Mouse (Mus musculus): ENCODE measurements around the gene Nanos3. TPM values are rescaled to one million over a fixed set of nuclear protein-coding genes. Genes with fewer than 3 reads are reported as not detected.
A peak's percentile ranks its signal among the peaks of the same experiment; 100 is the strongest.

Gene Nanos3
- total RNA-seq (2021): 1 to 10 TPM; 2.6 to 5.0 TPM
- long read RNA-seq, experiment 1, partial matches to known transcripts: 0 of 2 reads
- long read RNA-seq, experiment 1, other reads (novel, unspliced or antisense): 2 of 2 reads
- long read RNA-seq, experiment 2, partial matches to known transcripts: 0 of 5 reads
- long read RNA-seq, experiment 2, other reads (novel, unspliced or antisense): 5 of 5 reads

DNA sequence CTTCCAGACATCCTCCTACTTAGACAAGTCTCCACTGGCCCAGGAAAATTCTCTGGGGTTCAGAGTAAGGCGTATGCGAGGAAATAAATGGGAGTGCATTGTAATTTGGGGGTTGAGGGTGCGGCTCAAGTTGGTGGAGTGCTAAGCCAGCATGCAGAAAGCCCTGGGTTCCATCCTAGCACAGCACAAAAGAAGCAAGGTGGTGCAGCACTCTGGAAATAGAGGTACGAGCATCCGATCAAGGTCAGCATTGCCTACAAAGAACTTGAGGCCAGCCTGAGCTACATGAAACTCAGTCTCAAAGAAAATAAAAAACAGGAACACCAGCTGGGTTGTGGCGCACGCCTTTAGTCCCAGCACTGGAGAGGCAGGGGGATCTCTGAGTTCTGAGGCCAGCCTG lies at the start of gene Nanos3:
Gene Nanos3, minus strand, starts transcription at position 101 of the 400 bp plus-strand sequence.
- no peak for TF ChIP-seq CTCF (conservative IDR thresholded peaks at IDR 0.05)
- Histone ChIP-seq H3K4me3 (peak within 1 kb of the TSS; percentile 67), H3K27ac (peak within 1 kb of the TSS; percentile 86)
- no peak for DNase-seq (ENCODE audit: low spot score in 2 of 2)

- no peak for DNase-seq (ENCODE audit: low spot score in 2 of 2)
- Histone ChIP-seq H3K4me3 (no peak overlapping the region), H3K27ac (no peak overlapping the region)
- no peak for TF ChIP-seq CTCF (conservative IDR thresholded peaks at IDR 0.05)
Measured at GRCm38 (mm10) chr8:84233055-84233454, 48.0 kb upstream of the Nanos3 start.

- no peak for DNase-seq (ENCODE audit: low spot score in 2 of 2)
- peak; percentile 59 for TF ChIP-seq CTCF (conservative IDR thresholded peaks at IDR 0.05)
- H3K4me3 ChIP-seq: no peak overlapping the region
- no peak overlapping the region for H3K27ac ChIP-seq
Measured at GRCm38 (mm10) chr8:84230735-84231134, 45.7 kb upstream of the Nanos3 start.

GRCm38 (mm10) chr8:84223322-84224029 lies 38.5 kb upstream of the Nanos3 start:
- TF ChIP-seq CTCF (conservative IDR thresholded peaks at IDR 0.05): no peak
- DNase-seq (ENCODE audit: low spot score in 2 of 2): peak in 1 of 2 experiments; percentile 57
- peak overlapping the region; percentile 47 for H3K4me3 ChIP-seq
- H3K27ac ChIP-seq: peak overlapping the region; percentile 94

DNA sequence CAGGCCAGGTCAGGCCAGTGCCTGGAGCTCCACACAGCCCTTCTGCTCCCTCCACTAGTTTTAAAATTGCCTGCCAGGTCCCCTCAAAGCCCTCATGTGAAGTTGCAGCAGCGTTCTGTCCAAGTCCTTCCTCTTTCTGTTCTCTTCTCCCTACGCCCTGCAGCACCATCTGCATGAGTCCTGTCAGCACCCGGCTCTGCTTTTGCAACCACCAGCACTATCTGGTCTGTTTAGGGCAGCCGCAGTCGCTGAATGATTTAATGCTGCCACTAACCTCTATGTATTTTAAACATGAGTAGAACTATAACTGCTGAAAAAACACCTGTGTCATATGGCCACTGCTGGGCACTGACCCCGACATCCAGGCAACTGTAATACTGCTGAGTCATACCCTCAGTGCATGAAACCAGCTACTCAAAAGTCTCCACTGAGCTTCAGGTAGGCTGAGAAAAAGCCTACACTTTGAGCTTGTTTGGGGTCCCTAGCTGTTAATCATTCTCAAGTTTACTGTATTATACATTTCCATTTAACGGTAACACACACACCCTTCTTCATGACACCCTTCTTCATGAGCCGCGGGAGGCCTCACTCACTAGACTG lies 37.6 kb upstream of the Nanos3 start:
- Histone ChIP-seq H3K4me3 (peak overlapping the region; percentile 47), H3K27ac (peak overlapping the region; percentile 94)
- peak in 1 of 2 experiments; percentile 65 for DNase-seq (ENCODE audit: low spot score in 2 of 2)
- no peak for TF ChIP-seq CTCF (conservative IDR thresholded peaks at IDR 0.05)

DNA sequence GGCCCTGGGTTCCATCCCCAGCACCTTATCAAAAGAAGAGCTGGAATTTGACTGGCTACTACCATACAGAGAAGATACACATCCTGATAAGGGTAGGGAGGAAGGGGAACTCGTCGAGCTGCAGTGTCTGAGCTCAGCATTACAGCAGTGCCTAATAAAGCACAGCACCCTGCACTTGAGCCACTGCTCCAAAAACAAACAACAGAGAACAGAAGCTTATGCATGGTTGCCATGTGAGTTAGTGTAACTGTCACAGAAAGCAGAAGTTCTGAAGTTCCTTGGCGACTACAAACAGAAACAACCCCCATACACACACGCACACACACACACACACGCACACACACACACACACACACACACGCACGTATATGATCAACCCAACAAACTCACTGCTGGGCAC lies 35.1 kb upstream of the Nanos3 start:
- Histone ChIP-seq H3K4me3 (no peak overlapping the region; the same call in 1 of the 2 replicates), H3K27ac (peak overlapping the region; percentile 69; the same call in 1 of the 2 replicates)
- no peak for TF ChIP-seq CTCF (conservative IDR thresholded peaks at IDR 0.05)
- no peak for DNase-seq (ENCODE audit: low spot score in 2 of 2)

DNA sequence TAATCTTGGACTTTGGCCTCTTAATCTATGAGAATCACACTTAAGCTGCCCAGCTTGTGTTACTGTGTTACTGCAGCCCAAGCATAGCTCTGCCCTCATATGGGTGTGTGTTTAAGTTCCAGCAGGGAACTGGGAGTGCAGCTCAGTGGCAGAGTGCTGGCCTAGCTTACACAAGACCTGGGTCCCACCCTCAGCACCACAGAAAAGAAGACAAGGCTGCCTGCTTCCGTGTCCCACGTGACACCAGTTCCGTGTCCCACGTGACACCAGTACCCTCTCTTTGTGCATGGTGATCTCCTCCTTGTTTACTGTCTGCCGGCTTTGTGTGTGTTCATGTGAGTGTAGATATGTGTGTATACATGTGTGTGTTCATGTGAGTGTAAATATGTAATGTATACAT lies 33.1 kb upstream of the Nanos3 start:
- DNase-seq (ENCODE audit: low spot score in 2 of 2): no peak
- Histone ChIP-seq H3K27ac (no peak overlapping the region; the same call in 1 of the 2 replicates), H3K4me3 (no peak overlapping the region)
- no peak for TF ChIP-seq CTCF (conservative IDR thresholded peaks at IDR 0.05)

- DNase-seq (ENCODE audit: low spot score in 2 of 2): no peak
- no peak overlapping the region for H3K4me3 ChIP-seq
- no peak overlapping the region for H3K27ac ChIP-seq
- no peak for TF ChIP-seq CTCF (conservative IDR thresholded peaks at IDR 0.05)
Measured at GRCm38 (mm10) chr8:84217206-84217605, 32.2 kb upstream of the Nanos3 start.

DNA sequence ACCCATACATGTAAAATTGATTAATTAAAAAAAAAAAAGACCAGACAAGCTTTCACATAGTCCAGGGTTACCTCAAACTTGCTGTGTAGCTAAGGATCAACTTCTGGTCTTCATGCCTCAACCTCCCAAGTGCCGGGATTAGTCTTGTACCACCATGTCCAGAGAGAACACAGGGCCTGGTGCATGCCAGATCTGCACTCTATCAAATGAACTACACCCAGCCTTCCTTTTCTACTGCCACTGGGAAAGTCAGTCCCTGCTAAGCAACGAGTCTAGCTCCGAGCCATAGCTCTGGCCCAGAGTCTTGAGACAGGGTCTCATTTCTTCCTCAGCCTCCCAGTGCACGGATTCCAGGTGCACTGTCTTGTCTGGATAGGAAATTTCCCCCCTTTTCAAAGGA lies 28.3 kb upstream of the Nanos3 start:
- no peak for DNase-seq (ENCODE audit: low spot score in 2 of 2)
- no peak for TF ChIP-seq CTCF (conservative IDR thresholded peaks at IDR 0.05)
- H3K27ac ChIP-seq: no peak overlapping the region
- no peak overlapping the region for H3K4me3 ChIP-seq

GRCm38 (mm10) chr8:84211881-84212563 lies 27.0 kb upstream of the Nanos3 start:
- no peak for DNase-seq (ENCODE audit: low spot score in 2 of 2)
- TF ChIP-seq CTCF (conservative IDR thresholded peaks at IDR 0.05): no peak
- no peak overlapping the region for H3K27ac ChIP-seq
- H3K4me3 ChIP-seq: no peak overlapping the region

DNA sequence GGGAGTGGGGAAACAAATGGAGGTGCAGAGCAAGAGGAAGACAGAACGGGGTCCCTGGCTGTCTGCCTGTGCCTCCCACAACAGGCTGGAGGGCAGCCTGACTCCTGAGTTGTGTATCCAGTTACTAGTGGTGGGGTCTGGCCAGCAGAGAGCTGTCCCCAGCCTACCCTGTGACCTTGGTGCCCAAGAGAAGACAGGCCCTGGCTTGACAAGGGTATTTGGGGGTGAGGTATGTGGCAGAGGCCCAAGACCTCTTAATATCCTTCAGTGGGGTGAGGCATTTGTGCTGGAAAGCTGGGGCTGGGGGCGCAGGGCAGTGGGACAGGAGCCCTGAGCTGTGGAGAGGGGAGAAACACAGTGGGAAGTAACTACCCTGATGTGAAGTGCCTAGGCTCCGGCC lies 26.2 kb upstream of the Nanos3 start:
- no peak for TF ChIP-seq CTCF (conservative IDR thresholded peaks at IDR 0.05)

DNA sequence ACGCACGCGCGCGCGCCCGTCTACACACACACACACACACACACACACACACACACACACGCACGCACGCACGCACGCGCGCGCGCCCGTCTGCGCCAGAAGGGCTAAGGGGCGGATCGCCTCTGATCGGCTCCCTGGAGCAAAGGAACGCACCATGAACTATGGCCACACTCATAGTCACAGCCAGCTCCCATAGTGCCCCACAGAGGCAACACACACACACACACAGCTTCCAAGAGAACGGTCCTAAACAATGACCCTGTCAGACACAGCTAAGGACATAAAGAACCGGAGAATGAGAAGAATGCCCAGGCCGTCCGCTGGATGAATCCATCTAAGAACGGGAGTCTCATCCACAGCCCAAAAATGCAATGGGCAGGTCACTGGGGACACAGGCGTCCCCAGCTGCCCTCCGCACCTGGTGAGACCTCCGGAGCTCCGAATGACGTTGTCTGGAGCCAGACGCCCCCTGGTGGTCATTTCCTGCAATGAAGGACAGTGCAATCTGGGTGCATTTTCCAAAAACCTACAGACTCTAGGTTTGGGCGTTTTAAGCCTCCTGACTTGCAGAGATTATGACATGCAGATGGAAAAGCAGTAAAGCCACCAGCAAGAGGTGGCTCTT lies 25.3 kb upstream of the Nanos3 start:
- peak overlapping the region; percentile 56 for H3K27ac ChIP-seq
- peak overlapping the region; percentile 36; the same call in 1 of the 2 replicates for H3K4me3 ChIP-seq

More for the DNA sequence above, 26.2 kb upstream of the Nanos3 start:
- DNase-seq (ENCODE audit: low spot score in 2 of 2): no peak
- H3K27ac ChIP-seq: no peak overlapping the region
- no peak overlapping the region for H3K4me3 ChIP-seq

More for the DNA sequence above, 25.3 kb upstream of the Nanos3 start:
- peak in 1 of 2 experiments; percentile 90 for DNase-seq (ENCODE audit: low spot score in 2 of 2)
- TF ChIP-seq CTCF (conservative IDR thresholded peaks at IDR 0.05): peak; percentile 97

Data from layer of hippocampus, adult 2 months (tissue).